Mouse (Mus musculus) heart, embryonic 13.5 days (tissue): ENCODE data around the gene Cd80. TPM values are rescaled to one million over a fixed set of nuclear protein-coding genes. Genes with fewer than 3 reads are reported as not detected.
"Not testable (repeated sequence)": the region's sequence is repeated elsewhere in the genome, so short reads cannot be mapped to it uniquely, and the experiment has no call there.

Experiments used
- ATAC-seq: fragments of 200-750 bp; cut with Nextera tagmentation; 2 replicates; pipeline ENCODE4 v1.8.0; 2017; ENCODE audit warnings: moderate TSS enrichment; ENCODE audit not compliant: insufficient number of reproducible peaks, low FRiP score, low TSS enrichment; ENCODE audit errors: extremely low read depth
- H3K27ac ChIP-seq: fragments of 300-500 bp; sonication (generic); replicated peaks from 2 replicates; pipeline ENCODE4 v1.5.1; 2015; ENCODE audit warnings: moderate library complexity, mild to moderate bottlenecking, inconsistent platforms
- H3K27me3 ChIP-seq: fragments of 300-500 bp; sonication (generic); replicated peaks from 2 replicates; pipeline ENCODE4 v1.6.1; 2015; ENCODE audit warnings: mild to moderate bottlenecking, inconsistent platforms
- H3K36me3 ChIP-seq: fragments of 300-500 bp; sonication (generic); 2 replicates; pipeline ENCODE4 v1.6.1; 2015; ENCODE audit warnings: mild to moderate bottlenecking, inconsistent platforms
- H3K4me1 ChIP-seq: fragments of 300-500 bp; sonication (generic); 2 replicates; pipeline ENCODE4 v1.6.1; 2015; ENCODE audit warnings: inconsistent platforms
- H3K4me2 ChIP-seq: fragments of 300-500 bp; sonication (generic); 2 replicates; pipeline ENCODE4 v1.6.1; 2015; ENCODE audit warnings: inconsistent platforms, mild to moderate bottlenecking, moderate library complexity
- H3K4me3 ChIP-seq: fragments of 300-500 bp; sonication (generic); 2 replicates; pipeline ENCODE4 v1.5.1; 2015; ENCODE audit warnings: moderate library complexity, mild to moderate bottlenecking, inconsistent platforms
- H3K9ac ChIP-seq: fragments of 300-500 bp; sonication (generic); 2 replicates; pipeline ENCODE4 v1.6.1; 2015; ENCODE audit warnings: inconsistent platforms, mild to moderate bottlenecking, moderate library complexity
- H3K9me3 ChIP-seq: fragments of 300-500 bp; sonication (generic); 2 replicates; pipeline ENCODE4 v1.6.1; 2016; ENCODE audit warnings: inconsistent platforms
- WGBS: fragments of 180-500 bp; shearing (Covaris S2); methylation state at CpG from one replicate; pipeline ENCODE4 v1.1.7; 2015; ENCODE audit warnings: mixed read lengths; 5-methylcytosine and 5-hydroxymethylcytosine counted together
- polyA plus RNA-seq: library from polyadenylated mRNA; unstranded; fragments of >200 nt; fragmentation: Nextera tagmentation; extraction: Ambion mirVana; gene quantifications from 2 replicates; pipeline ENCODE4 v1.2.1, GENCODE M21; 2015

Cd80 gene
- polyA plus RNA-seq, 1 experiment from 2014 or later, result 0.55 TPM

DNA sequence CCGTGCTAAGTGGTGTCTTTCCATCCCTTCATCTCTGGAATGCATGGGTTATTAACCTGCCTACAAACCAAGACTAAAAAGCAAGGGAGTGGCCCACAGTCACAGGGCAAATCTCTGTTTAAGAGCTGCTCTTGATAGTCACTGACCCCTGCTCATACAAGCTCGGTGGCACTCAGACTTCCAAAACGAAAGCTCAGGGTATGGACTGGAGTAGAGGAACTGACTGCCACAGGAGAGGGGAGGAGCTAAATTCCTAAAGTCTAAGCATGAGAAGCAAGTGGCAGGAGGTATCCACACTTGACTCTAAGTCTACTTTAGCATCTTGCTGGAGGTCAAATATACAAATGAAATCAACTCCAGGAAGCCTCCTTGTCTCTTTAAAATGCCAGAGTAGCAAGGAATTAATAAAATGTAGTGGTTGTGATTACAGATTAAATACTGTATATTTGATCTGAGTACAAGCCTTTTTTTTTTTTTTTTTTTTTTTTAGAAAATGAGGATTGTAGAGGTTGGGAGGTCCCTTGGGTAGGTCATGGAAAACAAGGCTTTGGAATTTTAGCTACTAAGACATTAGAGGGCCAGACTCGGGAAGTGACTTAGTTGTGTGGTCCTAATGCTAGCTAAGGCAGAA is 20.4 kb downstream of the Cd80 start:
- peak overlapping the region; percentile 81 for H3K9ac ChIP-seq
- WGBS, result 24% methylated on average over 4 of the region's 4 CpGs
- peak overlapping the region; percentile 71 for H3K4me2 ChIP-seq
- H3K4me1 ChIP-seq, result peaks cover 19% of the 10 kb centered on the region
- no peaks in the 10 kb centered on the region for H3K9me3 ChIP-seq
- H3K36me3 ChIP-seq, result no peaks in the 10 kb centered on the region
- peak overlapping the region; percentile 92 for H3K27ac ChIP-seq
- H3K4me3 ChIP-seq, result peak overlapping the region; percentile 51
- ATAC-seq, result no peak
- no peaks in the 10 kb centered on the region for H3K27me3 ChIP-seq

DNA sequence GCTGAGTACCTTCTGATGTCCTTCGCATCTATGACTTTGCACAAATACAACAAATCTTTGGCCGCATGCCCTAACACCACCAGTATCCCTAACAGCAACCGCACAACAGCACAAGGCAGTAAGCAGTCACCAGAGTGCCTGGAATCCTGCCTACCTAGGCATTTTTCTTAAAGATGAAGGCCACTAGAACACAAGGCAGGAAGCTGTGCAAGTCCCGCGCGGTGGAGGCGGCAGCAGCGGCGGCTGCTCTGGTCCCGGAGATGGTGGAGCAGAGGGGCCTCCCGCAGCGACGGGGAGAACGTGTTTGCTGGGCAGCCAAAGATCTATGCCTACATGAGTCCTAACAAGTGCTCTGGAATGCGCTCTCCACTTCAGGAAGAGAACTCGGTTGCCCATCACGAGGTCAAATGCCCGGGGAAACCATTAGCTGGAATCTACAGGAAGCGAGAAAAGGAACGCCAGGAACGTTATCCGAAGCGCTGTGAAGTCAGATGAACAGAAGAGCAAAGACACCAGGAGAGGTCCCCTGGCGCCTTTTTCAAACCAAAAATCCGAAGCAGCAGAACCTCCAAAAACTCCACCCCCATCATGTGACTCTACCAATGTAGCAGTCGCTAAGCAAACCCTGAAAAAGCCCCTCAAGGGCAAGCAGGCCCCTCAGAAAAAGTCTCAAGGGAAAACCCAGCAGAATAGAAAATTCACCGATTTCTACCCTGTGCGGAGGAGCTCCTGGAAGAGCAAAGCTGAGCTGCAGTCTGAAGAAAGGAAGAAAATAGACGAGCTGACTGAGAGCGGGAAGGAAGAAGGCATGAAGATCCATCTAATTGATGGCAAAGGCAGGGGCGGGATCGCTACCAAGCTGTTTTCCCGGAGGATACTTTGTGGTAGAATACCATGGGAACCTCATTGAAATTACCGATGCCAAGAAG is 21.2 kb downstream of the Cd80 start:
- ATAC-seq, result no peak; the same call in 1 of the 2 replicates
- no peaks in the 10 kb centered on the region for H3K9me3 ChIP-seq
- WGBS, result 5% methylated on average over 34 of the region's 34 CpGs

DNA sequence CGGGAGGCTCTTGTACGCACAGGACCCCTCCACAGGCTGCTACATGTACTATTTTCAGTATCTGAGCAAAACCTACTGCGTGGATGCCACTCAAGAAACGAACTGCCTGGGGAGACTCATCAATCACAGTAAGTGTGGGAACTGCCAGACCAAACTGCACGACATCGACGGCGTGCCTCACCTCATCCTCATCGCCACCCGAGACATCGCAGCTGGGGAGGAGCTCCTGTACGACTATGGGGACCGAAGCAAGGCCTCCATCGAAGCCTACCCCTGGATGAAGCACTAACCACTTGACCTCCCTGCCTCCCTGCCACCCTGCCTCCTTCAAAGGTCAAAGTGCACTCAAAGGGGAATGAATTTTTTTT is 21.9 kb downstream of the Cd80 start:
- peak overlapping the region; percentile 71 for H3K4me2 ChIP-seq
- not testable (repeated sequence) for H3K36me3 ChIP-seq, H3K9me3 ChIP-seq, H3K27me3 ChIP-seq, ATAC-seq
- H3K9ac ChIP-seq, result peak overlapping the region; percentile 81
- peaks cover 19% of the 10 kb centered on the region for H3K4me1 ChIP-seq
- H3K4me3 ChIP-seq, result peak overlapping the region; percentile 51
- 31% methylated on average over 14 of the region's 14 CpGs for WGBS
- peak overlapping the region; percentile 92 for H3K27ac ChIP-seq

More for the DNA sequence above, 21.2 kb downstream of the Cd80 start:
- Histone ChIP-seq H3K4me2 (peak overlapping the region; percentile 71), H3K27me3 (0 out of 2 replicates have a peak, but pooled peaks cover 1% of the 10 kb centered on the region), H3K4me3 (peak overlapping the region; percentile 51), H3K36me3 (no peaks in the 10 kb centered on the region), H3K27ac (peak overlapping the region; percentile 92), H3K4me1 (peaks cover 19% of the 10 kb centered on the region), H3K9ac (peak overlapping the region; percentile 81)

DNA sequence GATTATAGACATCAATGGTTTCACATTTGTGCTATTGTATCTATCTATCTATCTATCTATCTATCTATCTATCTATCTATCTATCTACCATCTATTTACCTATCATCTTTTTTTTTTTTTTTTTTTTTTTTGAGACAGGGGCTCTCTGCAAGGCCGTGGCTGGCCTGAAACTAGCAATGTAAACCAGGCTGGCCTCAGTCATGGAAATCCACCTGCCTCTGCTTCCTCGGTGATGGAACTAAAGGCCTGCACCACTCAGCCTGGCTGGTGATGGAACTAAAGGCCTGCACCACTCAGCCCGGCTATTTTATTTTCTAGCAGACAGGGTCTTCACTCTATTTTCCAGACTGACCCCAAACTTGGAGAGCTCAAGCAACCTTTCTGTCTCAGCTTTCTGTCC is 22.9 kb downstream of the Cd80 start:
- Histone ChIP-seq H3K4me1 (peaks cover 23% of the 10 kb centered on the region), H3K36me3 (no peaks in the 10 kb centered on the region), H3K9ac (no peak overlapping the region), H3K27ac (no peak overlapping the region), H3K4me2 (no peak overlapping the region), H3K4me3 (no peak overlapping the region), H3K9me3 (0 out of 2 replicates have a peak, but pooled peaks cover 3% of the 10 kb centered on the region), H3K27me3 (peaks cover 18% of the 10 kb centered on the region)
- WGBS, result 88% methylated on average over 3 of the region's 3 CpGs
- no peak for ATAC-seq

DNA sequence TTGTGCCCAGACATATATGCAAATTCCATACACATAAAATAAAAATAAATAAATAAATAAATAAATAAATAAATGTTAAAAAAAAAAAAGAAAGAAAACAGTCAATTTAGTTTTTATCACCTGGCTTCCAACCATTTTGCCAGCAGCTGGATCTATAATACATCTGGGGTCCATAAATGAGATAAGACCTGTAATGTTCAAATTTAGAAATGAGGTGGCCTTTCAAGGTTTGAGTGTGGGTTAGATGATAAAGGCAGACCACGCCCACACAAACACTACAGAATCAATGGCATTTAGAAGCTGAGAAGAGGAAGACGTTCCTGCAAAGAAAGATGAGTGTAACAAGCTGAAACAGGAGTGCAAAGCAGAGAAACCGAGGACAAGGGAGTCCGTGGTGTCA is 26.0 kb downstream of the Cd80 start:
- Histone ChIP-seq H3K9me3 (0 out of 2 replicates have a peak, but pooled peaks cover 3% of the 10 kb centered on the region), H3K27me3 (peaks cover 28% of the 10 kb centered on the region), H3K27ac (no peak overlapping the region), H3K4me1 (peaks cover 18% of the 10 kb centered on the region), H3K4me3 (no peak overlapping the region), H3K4me2 (no peak overlapping the region), H3K9ac (no peak overlapping the region), H3K36me3 (no peaks in the 10 kb centered on the region)
- no peak for ATAC-seq
- 71% methylated on average over 4 of the region's 4 CpGs for WGBS

DNA sequence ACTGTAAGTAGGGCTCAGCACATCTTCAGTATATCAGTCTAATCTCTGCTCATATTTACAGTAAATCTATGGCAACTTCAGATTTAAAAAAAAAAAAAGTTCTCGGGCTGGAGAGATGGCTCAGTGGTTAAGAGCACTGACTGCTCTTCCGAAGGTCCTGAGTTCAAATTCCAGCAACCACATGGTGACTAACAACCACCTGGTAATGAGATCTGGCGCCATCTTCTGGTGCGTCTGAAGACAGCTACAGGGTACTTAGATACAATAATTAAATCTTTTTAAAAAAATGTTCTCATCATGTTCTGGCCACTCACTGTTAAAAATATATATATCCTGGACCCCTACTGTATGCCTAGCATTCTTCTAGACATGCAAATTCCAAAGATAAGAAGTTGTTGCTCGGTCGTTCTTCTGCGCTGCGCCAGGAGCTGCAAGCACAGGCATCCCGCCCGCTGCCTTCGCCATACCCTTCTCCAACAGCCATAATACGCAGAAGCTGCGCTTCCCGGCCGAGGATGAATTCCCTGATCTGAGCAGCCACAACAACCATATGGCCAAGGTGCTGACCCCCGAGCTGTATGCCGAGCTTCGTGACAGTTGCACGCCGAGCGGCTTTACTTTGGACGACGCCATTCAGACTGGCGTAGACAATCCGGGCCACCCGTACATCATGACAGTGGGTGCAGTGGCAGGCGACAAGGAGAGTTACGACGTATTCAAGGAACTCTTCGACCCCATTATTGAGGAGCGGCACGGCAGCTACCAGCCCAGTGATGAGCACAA is 27.6 kb downstream of the Cd80 start:
- peak overlapping the region; percentile 77 for H3K4me2 ChIP-seq
- 0 out of 2 replicates have a peak, but pooled peaks cover 3% of the 10 kb centered on the region for H3K9me3 ChIP-seq
- H3K4me3 ChIP-seq, result peak overlapping the region; percentile 44
- peaks cover 31% of the 10 kb centered on the region for H3K27me3 ChIP-seq
- no peak for ATAC-seq
- H3K36me3 ChIP-seq, result no peaks in the 10 kb centered on the region
- no peak overlapping the region for H3K27ac ChIP-seq
- 9% methylated on average over 32 of the region's 32 CpGs for WGBS
- peaks cover 10% of the 10 kb centered on the region; the same call in 1 of the 2 replicates for H3K4me1 ChIP-seq
- peak overlapping the region; percentile 71 for H3K9ac ChIP-seq

DNA sequence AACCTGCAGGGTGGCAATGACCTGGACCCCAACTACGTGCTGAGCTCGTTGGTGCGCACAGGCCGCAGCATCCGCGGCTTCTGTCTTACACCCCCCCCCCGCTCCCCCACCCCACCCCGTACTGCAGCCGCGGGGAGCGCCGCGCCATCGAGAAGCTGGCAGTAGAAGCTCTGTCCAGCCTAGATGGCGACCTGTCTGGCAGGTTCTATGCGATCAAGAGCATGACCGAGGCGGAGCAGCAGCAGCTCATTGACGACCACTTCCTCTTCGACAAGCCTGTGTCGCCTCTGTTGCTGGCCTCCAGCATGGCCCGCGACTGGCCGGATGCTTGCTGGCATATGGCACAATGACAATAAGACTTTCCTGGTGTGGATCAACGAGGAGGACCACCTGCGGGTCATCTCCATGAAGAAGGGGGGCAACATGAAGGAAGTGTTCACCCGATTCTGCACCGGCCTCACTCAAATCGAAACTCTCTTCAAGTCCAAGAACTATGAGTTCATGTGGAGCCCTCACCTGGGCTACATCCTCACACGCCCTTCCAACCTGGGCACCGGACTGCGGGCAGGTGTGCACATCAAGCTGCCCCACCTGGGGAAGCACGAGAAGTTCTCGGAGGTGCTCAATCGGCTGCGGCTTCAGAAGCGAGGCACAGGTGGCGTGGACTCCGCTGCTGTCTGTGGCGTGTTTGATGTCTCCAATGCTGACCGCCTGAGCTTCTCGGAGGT is 28.4 kb downstream of the Cd80 start:
- Histone ChIP-seq H3K4me1 (peaks cover 10% of the 10 kb centered on the region; the same call in 1 of the 2 replicates), H3K9ac (peak overlapping the region; percentile 71)
- 23% methylated on average over 42 of the region's 42 CpGs for WGBS

DNA sequence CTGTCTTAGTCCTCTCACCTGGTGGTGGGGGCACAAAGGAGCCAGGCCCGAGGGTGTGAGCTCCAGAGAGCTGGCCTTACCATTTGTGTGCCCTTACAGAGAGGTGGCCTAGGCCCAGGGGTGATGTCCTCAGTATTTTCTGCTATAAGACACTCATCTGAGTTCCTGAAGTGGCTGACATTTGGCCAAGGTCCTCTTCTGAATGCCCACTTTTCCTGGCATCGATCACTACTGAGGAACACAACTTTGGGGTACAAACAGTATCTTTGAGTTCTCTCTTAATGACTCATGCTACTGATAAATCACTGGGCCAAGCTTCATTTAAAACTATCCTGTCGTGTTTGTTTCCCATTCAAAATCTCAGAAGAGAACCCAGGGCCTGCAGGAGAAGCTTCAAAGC is 37.2 kb downstream of the Cd80 start:
- 65% methylated on average over 3 of the region's 3 CpGs for WGBS
- H3K9me3 ChIP-seq, result no peaks in the 10 kb centered on the region
- no peak for ATAC-seq

More for the DNA sequence above, 28.4 kb downstream of the Cd80 start:
- no peak for ATAC-seq
- Histone ChIP-seq H3K27me3 (peaks cover 31% of the 10 kb centered on the region), H3K27ac (no peak overlapping the region), H3K4me3 (peak overlapping the region; percentile 44), H3K9me3 (0 out of 2 replicates have a peak, but pooled peaks cover 3% of the 10 kb centered on the region), H3K36me3 (no peaks in the 10 kb centered on the region), H3K4me2 (peak overlapping the region; percentile 77)

DNA sequence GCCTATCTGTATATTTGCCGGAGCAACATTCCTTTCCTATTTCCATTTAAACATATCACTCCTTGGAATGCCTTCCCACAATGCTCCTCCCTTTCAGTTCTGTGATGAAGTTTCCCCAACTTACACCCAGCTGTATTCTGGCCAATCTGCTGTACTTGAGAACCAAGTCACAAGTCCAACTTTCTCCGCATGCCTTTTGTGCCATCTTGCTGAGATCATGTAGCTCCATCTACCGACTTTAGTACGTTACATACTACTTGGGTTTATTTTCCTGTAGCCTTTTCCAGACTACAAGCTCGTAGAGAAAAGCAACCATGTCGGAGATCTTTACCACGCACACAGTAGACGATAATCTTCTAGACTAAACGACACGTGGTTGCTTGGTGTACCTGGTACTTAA is 38.5 kb downstream of the Cd80 start:
- ATAC-seq, result no peak
- WGBS, result 70% methylated on average over 10 of the region's 10 CpGs
- Histone ChIP-seq H3K36me3 (peaks cover 26% of the 10 kb centered on the region), H3K4me2 (no peak overlapping the region), H3K9me3 (no peaks in the 10 kb centered on the region), H3K4me3 (no peak overlapping the region), H3K27ac (no peak overlapping the region), H3K4me1 (no peaks in the 10 kb centered on the region), H3K27me3 (no peaks in the 10 kb centered on the region), H3K9ac (no peak overlapping the region)

More for the DNA sequence above, 37.2 kb downstream of the Cd80 start:
- no peak overlapping the region for H3K4me2 ChIP-seq
- H3K36me3 ChIP-seq, result peaks cover 13% of the 10 kb centered on the region
- H3K27ac ChIP-seq, result no peak overlapping the region
- no peaks in the 10 kb centered on the region for H3K4me1 ChIP-seq
- H3K9ac ChIP-seq, result no peak overlapping the region
- H3K27me3 ChIP-seq, result 0 out of 2 replicates have a peak, but pooled peaks cover 3% of the 10 kb centered on the region
- no peak overlapping the region for H3K4me3 ChIP-seq

DNA sequence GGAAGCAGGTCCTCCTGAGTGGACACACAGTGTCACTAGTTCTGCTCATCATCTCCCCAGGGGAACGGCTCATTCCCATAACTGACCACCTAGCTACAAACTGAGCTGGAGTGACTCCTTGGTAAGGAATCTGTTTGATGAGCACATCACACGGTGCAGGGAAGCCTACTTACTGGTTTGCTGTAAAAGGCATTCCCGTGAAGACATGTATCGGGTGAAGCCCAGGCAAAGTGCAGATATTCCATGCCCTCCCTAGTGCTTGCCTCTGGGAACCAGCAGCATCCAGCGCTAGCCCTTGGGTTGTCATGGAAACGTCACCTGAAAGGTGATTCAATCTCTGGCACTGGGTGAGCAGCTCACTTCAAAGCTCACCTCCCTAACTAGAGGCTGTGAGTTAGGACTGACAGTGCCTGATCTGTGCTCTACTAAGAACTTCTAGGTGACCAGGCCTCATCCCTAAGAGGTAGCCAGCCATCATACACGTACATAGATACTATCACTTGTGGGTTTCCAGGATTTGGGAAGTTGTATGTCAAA is 41.3 kb downstream of the Cd80 start:
- H3K27ac ChIP-seq, result no peak overlapping the region
- H3K4me3 ChIP-seq, result no peak overlapping the region
- no peaks in the 10 kb centered on the region for H3K4me1 ChIP-seq
- no peak for ATAC-seq
- peaks cover 49% of the 10 kb centered on the region for H3K36me3 ChIP-seq
- no peaks in the 10 kb centered on the region for H3K9me3 ChIP-seq
- WGBS, result 82% methylated on average over 7 of the region's 7 CpGs
- no peaks in the 10 kb centered on the region for H3K27me3 ChIP-seq
- H3K4me2 ChIP-seq, result no peak overlapping the region
- H3K9ac ChIP-seq, result no peak overlapping the region
